Mouse (Mus musculus): ENCODE data around the gene Dnajc6.

DNA sequence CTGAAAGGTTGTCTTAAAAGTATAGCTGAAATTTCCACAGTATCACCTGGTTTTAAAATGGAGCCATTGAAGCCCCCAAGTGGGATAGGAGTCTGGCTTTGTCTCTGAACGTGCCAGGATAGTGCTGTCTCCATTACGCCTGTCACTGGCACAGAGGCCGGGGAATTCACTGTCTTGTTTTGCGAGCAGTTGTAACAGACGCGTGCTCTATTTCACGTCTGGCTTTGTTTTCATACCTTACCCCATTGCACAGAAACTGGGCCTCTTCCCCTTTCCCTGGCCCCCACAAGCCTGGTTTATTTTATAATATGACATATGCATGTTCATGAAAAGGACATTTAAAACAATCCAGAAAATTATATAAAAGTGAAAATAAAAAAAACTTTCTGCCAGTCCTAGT, 66.4 kb downstream of the Dnajc6 start:
- TF ChIP-seq CTCF (conservative IDR thresholded peaks at IDR 0.05; ENCODE audit: insufficient read depth, insufficient read length, low read depth, low read length), result no peak
- no peak for TF ChIP-seq POLR2A (IDR thresholded peaks at IDR 0.05; ENCODE audit: low read depth, low read length)

All from kidney, adult 2 months (tissue).